Mouse (Mus musculus) gastrocnemius, postnatal 25 days (tissue): Measurements from ENCODE around the gene Xntrpc. TPM values are rescaled to one million over a fixed set of nuclear protein-coding genes. Genes with fewer than 3 reads are reported as not detected.

ENCODE experiments used
- DNase-seq: peaks from one replicate; pipeline ENCODE4 v3.0.0; 2022
- total RNA-seq, 2 experiments: library from RNA; stranded (reverse); gene quantifications; 1 replicate in 1 of 2; 2 replicates in 1 of 2; pipeline ENCODE4 v1.2.3; 2021

The Xntrpc gene
- total RNA-seq, 2 experiments from 2014 or later = 0.80 TPM; not detected in 1

GRCm38 (mm10) chr7:102081784-102082183 is 16.3 kb downstream of the Xntrpc start:
- DNase-seq = no peak

GRCm38 (mm10) chr7:102082816-102083215 is 17.3 kb downstream of the Xntrpc start, which contains the start of gene Trpc2:
TSS of gene Trpc2 (plus strand) at chr7:102083116.
- no peak for DNase-seq

- DNase-seq = no peak
Observed at GRCm38 (mm10) chr7:102084041-102084696, 18.7 kb downstream of the Xntrpc start.

GRCm38 (mm10) chr7:102087336-102087735 is 21.8 kb downstream of the Xntrpc start:
- DNase-seq = no peak

- DNase-seq = peak; percentile 56
Observed at GRCm38 (mm10) chr7:102099760-102100661, 34.5 kb downstream of the Xntrpc start.

- no peak for DNase-seq
Observed at GRCm38 (mm10) chr7:102100868-102101267, 35.4 kb downstream of the Xntrpc start.

- peak; percentile 65 for DNase-seq
Observed at GRCm38 (mm10) chr7:102101487-102101886, 36.0 kb downstream of the Xntrpc start, which contains the start of gene Art1. TSS of gene Art1 (plus strand) at chr7:102101743.

GRCm38 (mm10) chr7:102102241-102102640 is 36.7 kb downstream of the Xntrpc start:
- no peak for DNase-seq

GRCm38 (mm10) chr7:102102696-102103095 is 37.2 kb downstream of the Xntrpc start:
- DNase-seq = peak; percentile 32

- no peak for DNase-seq
Observed at GRCm38 (mm10) chr7:102103555-102103954, 38.0 kb downstream of the Xntrpc start.

GRCm38 (mm10) chr7:102104126-102104525 is 38.6 kb downstream of the Xntrpc start:
- DNase-seq = no peak

GRCm38 (mm10) chr7:102106700-102107141 is 41.2 kb downstream of the Xntrpc start:
- no peak for DNase-seq

GRCm38 (mm10) chr7:102108206-102108605 is 42.7 kb downstream of the Xntrpc start:
- DNase-seq = peak; percentile 46

GRCm38 (mm10) chr7:102109171-102109570 is 43.7 kb downstream of the Xntrpc start, which contains the start of gene Art5:
TSS of gene Art5 (minus strand) at chr7:102109489.
- peak; percentile 28 for DNase-seq

GRCm38 (mm10) chr7:102109746-102110145 is 44.2 kb downstream of the Xntrpc start:
- no peak for DNase-seq

- DNase-seq = no peak
Observed at GRCm38 (mm10) chr7:102113151-102113729, 47.7 kb downstream of the Xntrpc start.

GRCm38 (mm10) chr7:102116579-102117331 is 51.2 kb downstream of the Xntrpc start, which contains the start of gene Chrna10:
TSS of gene Chrna10 (minus strand) at chr7:102116828.
- DNase-seq = no peak

GRCm38 (mm10) chr7:102117382-102117781 is 51.9 kb downstream of the Xntrpc start:
- no peak for DNase-seq

GRCm38 (mm10) chr7:102120326-102120725 is 54.8 kb downstream of the Xntrpc start:
- no peak for DNase-seq

GRCm38 (mm10) chr7:102132395-102132794 is 66.9 kb downstream of the Xntrpc start:
- no peak for DNase-seq

GRCm38 (mm10) chr7:102137464-102137863 is 72.0 kb downstream of the Xntrpc start:
- DNase-seq = no peak

- DNase-seq = no peak
Observed at GRCm38 (mm10) chr7:102137898-102138297, 72.4 kb downstream of the Xntrpc start.
